Mouse (Mus musculus) granulocyte monocyte progenitor cell, adult 5-6 weeks (primary cell): ENCODE measurements around the gene Scaf11. TPM values are rescaled to one million over a fixed set of nuclear protein-coding genes. Genes with fewer than 3 reads are reported as not detected.

Experiments
- ATAC-seq: replicated peaks from 2 replicates; pipeline ENCODE4 v1.8.0; 2016; ENCODE audit warnings: mild to moderate bottlenecking, moderate TSS enrichment, inconsistent platforms; ENCODE audit not compliant: poor library complexity, severe bottlenecking
- total RNA-seq, 2 experiments: library from RNA; stranded (forward) in 1 of 2; stranded (reverse) in 1 of 2; fragments of 200-712, 200-1000 nt in 1 of 2; fragments of >200 nt in 1 of 2; fragmentation: Nextera tagmentation in 1 of 2; gene quantifications; 2 replicates each; pipeline ENCODE4 v1.2.3; 2014 to 2017

The Scaf11 gene
- total RNA-seq, 2 experiments from 2014 or later = 88.4 to 126 TPM

GRCm38 (mm10) chr15:96406253-96406652 is 54.4 kb downstream of the Scaf11 start:
- no peak for ATAC-seq

DNA sequence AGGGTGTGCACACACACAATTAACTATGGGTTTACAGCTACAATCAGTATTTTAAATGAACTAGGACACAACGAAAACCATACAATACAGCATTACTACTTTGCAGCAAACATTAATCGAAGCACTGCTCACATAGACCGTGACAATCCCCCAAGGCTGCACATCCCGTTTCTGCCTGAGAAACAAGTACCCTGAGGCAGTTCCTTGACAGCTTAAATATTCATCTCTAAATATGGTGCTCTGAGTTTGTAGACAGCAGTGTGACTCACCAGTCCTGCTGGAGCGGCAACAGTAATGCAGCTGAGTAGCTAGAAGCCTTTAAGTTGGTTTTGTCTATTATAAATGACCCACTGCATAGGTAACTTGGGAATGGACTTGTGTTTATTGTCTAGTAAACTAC is 55.1 kb downstream of the Scaf11 start:
- no peak for ATAC-seq

GRCm38 (mm10) chr15:96398333-96398732 is 62.3 kb downstream of the Scaf11 start:
- ATAC-seq = no peak

DNA sequence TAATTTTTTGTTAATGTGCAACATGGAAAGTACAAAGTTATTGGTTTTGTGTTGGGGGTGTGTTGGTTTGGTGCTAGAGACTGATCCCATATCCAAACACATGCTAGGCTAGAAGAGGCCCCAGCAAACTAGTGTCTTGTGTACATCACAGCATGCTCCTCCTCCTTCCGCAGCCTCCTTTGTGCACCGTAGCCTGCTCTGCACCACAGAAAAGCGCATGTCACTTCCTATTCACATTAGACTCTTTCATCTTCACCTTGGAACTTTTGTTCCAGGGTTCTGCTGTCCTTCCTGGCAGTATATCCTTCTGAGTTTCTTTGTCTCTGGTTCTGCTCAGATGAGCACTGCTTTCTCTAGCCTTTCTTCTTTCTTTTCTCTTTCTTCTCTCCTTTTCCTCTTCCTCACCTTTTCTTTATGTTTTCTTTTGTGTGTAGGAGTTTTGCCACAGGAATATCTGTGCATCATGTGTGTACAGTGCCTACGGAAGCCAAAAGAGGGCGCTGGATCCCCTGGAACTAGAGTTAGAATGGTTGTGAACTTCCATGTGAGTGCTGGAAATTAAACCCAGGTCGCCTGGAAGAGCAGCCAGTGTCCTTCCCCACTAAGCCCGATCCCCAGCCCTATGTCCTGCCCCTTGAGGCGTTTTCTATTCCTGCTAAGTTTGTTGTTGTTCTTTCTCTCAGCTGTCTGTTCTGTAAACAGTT is 63.9 kb downstream of the Scaf11 start:
- ATAC-seq = no peak

- no peak for ATAC-seq
These were observed 65.6 kb downstream of the Scaf11 start for GRCm38 (mm10) chr15:96395071-96395470.

DNA sequence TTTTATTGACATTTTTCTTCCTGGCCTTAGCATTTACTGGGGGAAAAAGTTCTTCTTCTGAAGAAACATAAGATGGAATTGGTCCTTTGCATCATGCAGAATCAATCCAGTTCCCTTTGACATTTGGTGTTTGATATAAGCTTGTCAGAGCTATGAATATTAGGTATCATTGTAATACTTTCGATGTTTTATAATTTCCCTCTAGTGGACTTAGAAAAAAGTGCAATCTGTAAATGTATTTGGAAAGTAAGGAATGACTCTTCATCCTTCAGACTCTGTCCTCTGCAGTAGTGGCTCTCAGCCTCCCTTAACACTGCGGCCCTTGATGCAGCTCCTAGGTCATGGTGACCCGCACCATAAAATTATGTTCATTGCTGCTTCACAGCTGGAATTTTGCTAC is 67.8 kb downstream of the Scaf11 start:
- no peak for ATAC-seq

DNA sequence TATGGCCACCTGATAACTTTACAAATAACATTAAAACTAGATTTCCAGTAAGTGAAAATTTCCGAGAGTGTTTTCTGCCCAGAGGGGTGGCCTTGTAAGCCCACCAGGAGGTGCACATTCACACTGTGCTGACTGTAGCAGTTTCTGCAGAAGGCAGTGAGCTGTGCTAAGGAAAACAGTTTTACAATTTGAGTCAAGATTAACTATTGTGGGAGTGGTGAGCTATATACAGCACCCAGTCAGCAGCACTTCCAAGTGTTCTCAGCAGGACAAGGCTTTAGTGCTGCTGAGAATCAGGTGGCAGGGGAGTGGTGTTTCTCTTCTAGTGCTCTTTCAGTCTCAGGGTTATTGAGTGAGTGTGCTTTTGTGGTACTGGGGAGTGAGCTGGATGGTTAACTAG is 72.1 kb downstream of the Scaf11 start:
- ATAC-seq = no peak

GRCm38 (mm10) chr15:96382223-96382622 is 78.4 kb downstream of the Scaf11 start:
- ATAC-seq = no peak

DNA sequence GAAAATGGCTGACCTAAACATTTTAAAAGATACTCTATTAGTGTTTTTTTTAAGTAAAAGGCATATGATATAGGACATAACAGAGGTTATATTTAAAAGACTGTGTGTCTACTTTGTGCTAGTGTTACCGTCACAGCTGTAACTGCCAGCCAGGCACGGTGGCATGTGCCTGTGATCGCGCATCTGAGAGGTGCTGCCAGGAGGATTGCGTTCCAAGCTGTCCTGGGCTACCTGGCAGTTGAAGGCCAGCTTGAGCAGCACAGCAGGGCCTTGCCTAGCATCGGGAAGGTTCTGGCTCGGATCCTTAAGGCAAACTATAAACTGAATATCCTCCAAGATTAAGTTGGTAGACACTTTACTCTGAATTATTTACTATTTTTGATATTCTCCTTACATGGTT is 82.9 kb downstream of the Scaf11 start:
- ATAC-seq = no peak

DNA sequence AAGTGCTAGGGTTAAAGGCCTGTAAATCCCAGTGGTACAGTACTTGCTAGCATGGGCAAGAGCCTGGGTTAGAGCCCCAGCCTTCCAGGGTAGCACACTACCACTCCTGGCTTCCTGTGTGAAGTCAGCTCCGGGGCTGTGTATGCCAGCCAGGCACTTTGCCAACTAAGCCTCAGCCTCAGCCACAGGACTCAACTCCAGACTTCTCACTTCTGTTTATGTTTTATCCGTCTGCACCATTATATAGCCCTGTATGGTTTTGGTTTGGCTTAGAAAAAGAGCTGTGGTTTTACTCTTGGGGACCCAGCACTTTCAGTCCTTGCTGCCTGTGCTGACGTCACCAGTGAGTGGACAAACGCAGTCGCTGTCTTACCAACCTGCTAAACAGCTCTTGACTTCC is 83.4 kb downstream of the Scaf11 start:
- peak; percentile 91 for ATAC-seq

DNA sequence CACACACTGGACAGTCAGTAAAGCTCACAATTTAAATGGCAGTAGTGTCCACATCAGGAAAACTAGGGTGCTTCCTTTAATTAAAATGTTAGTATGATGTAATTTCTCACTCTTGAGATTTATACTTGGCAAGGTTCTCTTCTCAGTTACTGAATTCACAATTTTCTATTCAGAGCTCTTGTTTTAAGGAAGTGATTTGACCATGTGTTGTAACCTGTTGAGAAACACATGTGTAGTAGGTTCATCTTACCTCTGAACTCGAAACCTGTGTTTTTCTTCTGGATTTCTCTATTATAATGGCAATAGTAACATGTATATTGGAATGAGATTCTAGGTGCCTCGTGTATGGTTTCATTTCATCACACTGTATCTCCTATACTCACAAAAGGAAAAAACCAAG is 84.4 kb downstream of the Scaf11 start:
- peak; percentile 65 for ATAC-seq

DNA sequence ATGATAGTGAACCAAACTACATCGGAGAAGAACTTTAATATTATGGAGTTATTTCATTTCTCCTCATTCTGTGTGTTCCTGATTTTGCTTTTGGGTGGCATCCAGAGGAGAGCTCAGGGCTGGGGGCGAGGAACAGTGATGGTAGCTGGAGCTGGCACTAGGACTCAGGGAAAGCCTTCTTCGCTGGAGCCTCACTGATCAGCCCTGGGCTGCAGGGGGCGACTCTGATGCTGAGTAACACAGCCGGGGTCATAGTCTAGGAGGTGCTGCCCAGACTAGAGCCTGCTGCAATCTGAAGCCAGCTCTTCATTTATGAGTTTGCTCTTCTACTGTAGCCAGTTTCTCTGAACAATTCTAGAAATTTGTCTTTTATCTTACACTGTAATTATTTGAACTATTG is 87.5 kb downstream of the Scaf11 start:
- no peak for ATAC-seq

GRCm38 (mm10) chr15:96372628-96373027 is 88.0 kb downstream of the Scaf11 start:
- ATAC-seq = no peak

DNA sequence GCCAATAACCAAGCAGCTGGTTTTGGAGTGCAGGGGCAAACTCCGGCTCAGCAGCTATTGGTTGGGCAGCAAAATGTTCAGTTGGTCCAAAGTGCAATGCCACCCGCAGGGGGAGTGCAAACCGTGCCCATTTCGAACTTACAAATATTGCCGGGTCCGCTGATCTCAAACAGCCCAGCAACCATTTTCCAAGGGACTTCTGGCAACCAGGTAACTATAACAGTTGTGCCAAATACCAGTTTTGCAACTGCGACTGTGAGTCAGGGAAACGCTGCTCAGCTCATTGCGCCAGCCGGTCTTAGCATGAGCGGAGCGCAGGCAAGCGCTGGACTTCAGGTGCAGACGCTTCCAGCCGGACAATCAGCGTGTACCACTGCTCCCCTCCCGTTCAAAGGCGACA is 89.3 kb downstream of the Scaf11 start:
- ATAC-seq = no peak

- no peak for ATAC-seq
These were observed 94.3 kb downstream of the Scaf11 start for GRCm38 (mm10) chr15:96366176-96366963.

- no peak for ATAC-seq
These were observed 95.3 kb downstream of the Scaf11 start for GRCm38 (mm10) chr15:96365351-96365750.

Other genes with a start within 250 kb of the Scaf11 start
- gene Arid2, start 173.3 kb downstream of the Scaf11 start, total RNA-seq (2014; fragmentation: Nextera tagmentation) = 41.7 and 64.9 TPM in 2 replicates
- 33.8 and 38.6 TPM in 2 replicates for gene Arid2, start 173.3 kb downstream of the Scaf11 start, total RNA-seq (2017)
- gene Slc38a1, start 182.1 kb upstream of the Scaf11 start, total RNA-seq (2014; fragmentation: Nextera tagmentation) = 93.0 and 110 TPM in 2 replicates
- gene Slc38a1, start 182.1 kb upstream of the Scaf11 start, total RNA-seq (2017) = 63.9 and 67.5 TPM in 2 replicates
- 89.2 and 112 TPM in 2 replicates for gene Slc38a2, start 238.9 kb upstream of the Scaf11 start, total RNA-seq (2014; fragmentation: Nextera tagmentation)
- gene Slc38a2, start 238.9 kb upstream of the Scaf11 start, total RNA-seq (2017) = 84.0 and 92.8 TPM in 2 replicates